Mouse (Mus musculus) lung, embryonic 16.5 days (tissue): Measurements from ENCODE around the gene Rps29. TPM values are rescaled to one million over a fixed set of nuclear protein-coding genes. Genes with fewer than 3 reads are reported as not detected.

Source experiments
- ATAC-seq: fragments of 200-750 bp; cut with Nextera tagmentation; 2 replicates; pipeline ENCODE4 v1.8.0; 2017; ENCODE audit warnings: low read depth, mild to moderate bottlenecking, moderate library complexity
- H3K27ac ChIP-seq: fragments of 300-500 bp; sonication (generic); 2 replicates; pipeline ENCODE4 v1.5.1; 2014; ENCODE audit warnings: mild to moderate bottlenecking, control low read depth, low read length
- H3K27me3 ChIP-seq: fragments of 300-500 bp; sonication (generic); 2 replicates; pipeline ENCODE4 v1.6.1; 2014; ENCODE audit warnings: low read depth, low read length, mixed read lengths; ENCODE audit not compliant: control insufficient read depth, insufficient read depth
- H3K36me3 ChIP-seq: fragments of 300-500 bp; sonication (generic); 2 replicates; pipeline ENCODE4 v1.6.1; 2014; ENCODE audit warnings: low read length; ENCODE audit not compliant: control insufficient read depth, insufficient read depth
- H3K4me1 ChIP-seq: fragments of 300-500 bp; sonication (generic); replicated peaks from 2 replicates; pipeline ENCODE4 v1.6.1; 2014; ENCODE audit warnings: low read length, mixed read lengths; ENCODE audit not compliant: control insufficient read depth, insufficient read depth
- H3K4me2 ChIP-seq: fragments of 300-500 bp; sonication (generic); 2 replicates; pipeline ENCODE4 v1.6.1; 2014; ENCODE audit warnings: low read depth, low read length, control low read depth
- H3K4me3 ChIP-seq: fragments of 300-500 bp; sonication (generic); 2 replicates; pipeline ENCODE4 v1.5.1; 2014; ENCODE audit warnings: mild to moderate bottlenecking, low read length, control low read depth
- H3K9ac ChIP-seq: fragments of 300-500 bp; sonication (generic); 2 replicates; pipeline ENCODE4 v1.6.1; 2014; ENCODE audit warnings: low read length, control low read depth
- H3K9me3 ChIP-seq: fragments of 300-500 bp; sonication (generic); 2 replicates; pipeline ENCODE4 v1.6.1; 2016; ENCODE audit warnings: low read length; ENCODE audit not compliant: control insufficient read depth
- WGBS: fragments of 180-500 bp; shearing (Covaris S2); extraction: QIAGEN DNeasy Blood & Tissue Kit; methylation state at CpG from one replicate; pipeline ENCODE4 v1.1.7; 2014; 5-methylcytosine and 5-hydroxymethylcytosine counted together
- polyA plus RNA-seq: library from polyadenylated mRNA; unstranded; fragments of >200 nt; fragmentation: Nextera tagmentation; extraction: Ambion mirVana; gene quantifications from 2 replicates; pipeline ENCODE4 v1.2.1, GENCODE M21; 2015

Rps29 gene
- polyA plus RNA-seq, 1 experiment from 2014 or later = 1,851 TPM

GRCm38 (mm10) chr12:69183583-69184308 is 24.8 kb upstream of the Rps29 start, which contains the start of the genes Rpl36al and Mgat2:
Rpl36al (minus strand) TSS chr12:69184083.
Mgat2 (plus strand) TSS chr12:69184157.
- Histone ChIP-seq H3K4me1 (peaks cover 23% of the 10 kb centered on the region), H3K9ac (peak within 1 kb of the TSS; percentile 93), H3K36me3 (peaks cover 13% of the 10 kb centered on the region), H3K4me2 (peak within 1 kb of the TSS; percentile 98), H3K9me3 (no peaks in the 10 kb centered on the region), H3K27ac (peak within 1 kb of the TSS; percentile 91), H3K4me3 (peak within 1 kb of the TSS; percentile 90), H3K27me3 (no peaks in the 10 kb centered on the region)
- ATAC-seq = peak; percentile 99
- under 1% methylated on average over 75 of the region's 84 CpGs for WGBS

GRCm38 (mm10) chr12:69181800-69182199 is 22.8 kb upstream of the Rps29 start:
- H3K9me3 ChIP-seq = no peaks in the 10 kb centered on the region
- H3K27ac ChIP-seq = no peak overlapping the region
- no peak overlapping the region for H3K9ac ChIP-seq
- H3K36me3 ChIP-seq = peaks cover 7% of the 10 kb centered on the region
- H3K4me3 ChIP-seq = no peak overlapping the region
- no peaks in the 10 kb centered on the region for H3K27me3 ChIP-seq
- peaks cover 17% of the 10 kb centered on the region for H3K4me1 ChIP-seq
- ATAC-seq = no peak
- 84% methylated on average over 4 of the region's 4 CpGs for WGBS
- H3K4me2 ChIP-seq = no peak overlapping the region

- peaks cover 5% of the 10 kb centered on the region; the same call in 1 of the 2 replicates for H3K4me1 ChIP-seq
- H3K4me3 ChIP-seq = no peak overlapping the region
- H3K9me3 ChIP-seq = no peaks in the 10 kb centered on the region
- H3K36me3 ChIP-seq = peaks cover 19% of the 10 kb centered on the region
- H3K27ac ChIP-seq = no peak overlapping the region
- H3K9ac ChIP-seq = no peak overlapping the region
- no peaks in the 10 kb centered on the region for H3K27me3 ChIP-seq
- 68% methylated on average over 12 of the region's 12 CpGs for whole genome bisulfite sequencing
- no peak for ATAC-seq
- no peak overlapping the region for H3K4me2 ChIP-seq
Measured at GRCm38 (mm10) chr12:69179371-69179770, 20.4 kb upstream of the Rps29 start.

- Histone ChIP-seq H3K4me1 (no peaks in the 10 kb centered on the region), H3K36me3 (peaks cover 24% of the 10 kb centered on the region), H3K27ac (no peak overlapping the region), H3K9me3 (no peaks in the 10 kb centered on the region), H3K4me3 (no peak overlapping the region), H3K4me2 (no peak overlapping the region), H3K27me3 (no peaks in the 10 kb centered on the region), H3K9ac (no peak overlapping the region)
- ATAC-seq = no peak
- 79% methylated on average over 3 of the region's 3 CpGs for WGBS
Measured at GRCm38 (mm10) chr12:69177526-69177925, 18.5 kb upstream of the Rps29 start.

- Histone ChIP-seq H3K4me3 (no peak overlapping the region), H3K27me3 (no peaks in the 10 kb centered on the region), H3K36me3 (peaks cover 18% of the 10 kb centered on the region), H3K9me3 (no peaks in the 10 kb centered on the region), H3K9ac (no peak overlapping the region), H3K4me2 (no peak overlapping the region), H3K4me1 (no peaks in the 10 kb centered on the region), H3K27ac (no peak overlapping the region)
- WGBS = 84% methylated on average over 3 of the region's 3 CpGs
- no peak for ATAC-seq
Measured at GRCm38 (mm10) chr12:69175975-69176374, 17.0 kb upstream of the Rps29 start.

- 94% methylated on average over 2 of the region's 2 CpGs for WGBS
- no peak overlapping the region for H3K4me3 ChIP-seq
Measured at GRCm38 (mm10) chr12:69171307-69171706, 12.3 kb upstream of the Rps29 start.

GRCm38 (mm10) chr12:69168461-69169106 is 9.6 kb upstream of the Rps29 start, which contains the start of gene Lrr1:
Lrr1 (plus strand) TSS chr12:69168814.
- Histone ChIP-seq H3K27me3 (no peaks in the 10 kb centered on the region), H3K27ac (peak within 1 kb of the TSS; percentile 82), H3K4me1 (peaks cover 10% of the 10 kb centered on the region), H3K9ac (peak within 1 kb of the TSS; percentile 83), H3K4me2 (peak within 1 kb of the TSS; percentile 91), H3K4me3 (peak within 1 kb of the TSS; percentile 93), H3K9me3 (no peaks in the 10 kb centered on the region), H3K36me3 (0 out of 2 replicates have a peak, but pooled peaks cover 3% of the 10 kb centered on the region)
- 0% methylated on average over 40 of the region's 40 CpGs for WGBS
- peak; percentile 94 for ATAC-seq

More at GRCm38 (mm10) chr12:69171307-69171706, 12.3 kb upstream of the Rps29 start:
- Histone ChIP-seq H3K27ac (no peak overlapping the region), H3K27me3 (no peaks in the 10 kb centered on the region), H3K9me3 (no peaks in the 10 kb centered on the region), H3K4me2 (no peak overlapping the region), H3K4me1 (peaks cover 10% of the 10 kb centered on the region), H3K36me3 (peaks cover 15% of the 10 kb centered on the region; the same call in 1 of the 2 replicates), H3K9ac (no peak overlapping the region)
- ATAC-seq = no peak

GRCm38 (mm10) chr12:69167656-69168460 is 8.9 kb upstream of the Rps29 start:
- Histone ChIP-seq H3K4me2 (peak overlapping the region; percentile 91), H3K36me3 (no peaks in the 10 kb centered on the region), H3K9me3 (no peaks in the 10 kb centered on the region), H3K4me1 (peaks cover 10% of the 10 kb centered on the region), H3K27ac (peak overlapping the region; percentile 82), H3K4me3 (peak overlapping the region; percentile 93), H3K9ac (peak overlapping the region; percentile 83), H3K27me3 (no peaks in the 10 kb centered on the region)
- 7% methylated on average over 18 of the region's 18 CpGs for WGBS
- ATAC-seq = peak; percentile 42
